Mouse (Mus musculus) cortical plate, adult 2 months (tissue): ENCODE measurements at regions not wholly inside any gene's neighbourhood (a gene's known extent, or its start where the extent isn't known, plus 50 kb on each side); places are given as distances from the start of the nearest gene placed in this dataset.

Experiments used
- CTCF ChIP-seq: fragments of 200-500 bp; IDR thresholded peaks from 2 replicates; pipeline ENCODE4 v1.5.1; 2011; ENCODE audit warnings: mild to moderate bottlenecking, control low read depth, low read length; ENCODE audit not compliant: insufficient read depth; ENCODE audit errors: extremely low read depth
- POLR2A ChIP-seq: fragments of 200-500 bp; IDR thresholded peaks from 2 replicates; pipeline ENCODE4 v1.6.1; 2011; ENCODE audit warnings: mild to moderate bottlenecking, low read length, control low read depth; ENCODE audit not compliant: insufficient read depth; ENCODE audit errors: extremely low read depth

GRCm38 (mm10) chr14:124800421-124800820 lies 123.5 kb upstream of the Fgf14 start:
- TF ChIP-seq CTCF (no peak), POLR2A (no peak)
